Mouse (Mus musculus) right cerebral cortex, adult 2 months (tissue): Measurements from ENCODE around the gene Med19.
A peak's percentile ranks its signal among the peaks of the same experiment; 100 is the strongest.
"Not testable (repeated sequence)": the region's sequence is repeated elsewhere in the genome, so short reads cannot be mapped to it uniquely, and the experiment has no call there.

Source experiments
- DNase-seq, 2 experiments: peaks; one replicate each; pipeline ENCODE4 v3.0.0; 2021 to 2022; ENCODE audit warnings: low spot score in 2 of 2

Med19 gene

GRCm38 (mm10) chr2:84666081-84666480, 12.1 kb upstream of the Med19 start:
- no peak for DNase-seq

- DNase-seq: no peak
Measured at GRCm38 (mm10) chr2:84669828-84670568, 8.2 kb upstream of the Med19 start.

GRCm38 (mm10) chr2:84670569-84670933, 7.7 kb upstream of the Med19 start, which contains the start of gene Selenoh:
Gene Selenoh (minus strand): TSS chr2:84670770.
- peak; percentile 88 for DNase-seq

GRCm38 (mm10) chr2:84671535-84671934, 6.7 kb upstream of the Med19 start:
- DNase-seq: not testable (repeated sequence)

GRCm38 (mm10) chr2:84677270-84677967, 783 bp upstream of the Med19 start:
- no peak for DNase-seq

GRCm38 (mm10) chr2:84679016-84679415, 814 bp downstream of the Med19 start, which contains the start of gene Tmx2:
Gene Tmx2 (minus strand): TSS chr2:84679140.
- no peak for DNase-seq

GRCm38 (mm10) chr2:84682605-84683183, 4.5 kb downstream of the Med19 start:
- DNase-seq: no peak

- no peak for DNase-seq
Measured at GRCm38 (mm10) chr2:84688080-84688844, 10.1 kb downstream of the Med19 start.

- DNase-seq: no peak
Measured at GRCm38 (mm10) chr2:84690050-84690449, 11.8 kb downstream of the Med19 start.

GRCm38 (mm10) chr2:84695007-84695695, 16.9 kb downstream of the Med19 start:
- DNase-seq: no peak

GRCm38 (mm10) chr2:84703497-84703896, 25.3 kb downstream of the Med19 start:
- DNase-seq: no peak

GRCm38 (mm10) chr2:84704329-84704728, 26.1 kb downstream of the Med19 start:
- DNase-seq: no peak

GRCm38 (mm10) chr2:84705295-84705694, 27.1 kb downstream of the Med19 start:
- no peak for DNase-seq

- DNase-seq: no peak
Measured at GRCm38 (mm10) chr2:84707523-84707922, 29.3 kb downstream of the Med19 start.

- no peak for DNase-seq
Measured at GRCm38 (mm10) chr2:84711898-84712297, 33.7 kb downstream of the Med19 start.

- peak; percentile 32 to 38 for DNase-seq
Measured at GRCm38 (mm10) chr2:84714422-84714810, 36.2 kb downstream of the Med19 start.

GRCm38 (mm10) chr2:84714811-84715561, 36.8 kb downstream of the Med19 start, which contains the start of gene Zdhhc5:
Gene Zdhhc5 (minus strand): TSS chr2:84715180.
- DNase-seq: peak; percentile 97 to 99

- DNase-seq: peak; percentile 62 to 82
Measured at GRCm38 (mm10) chr2:84715562-84716361, 37.6 kb downstream of the Med19 start.
